Mouse (Mus musculus): ENCODE data around the gene Dmrtb1. TPM values are rescaled to one million over a fixed set of nuclear protein-coding genes. Genes with fewer than 3 reads are reported as not detected.

Gene Dmrtb1
- 0.26 TPM in 1 of 2 replicates, not detected in the other for total RNA-seq (2021)
- long read RNA-seq, experiment 1: 0 reads
- long read RNA-seq, experiment 2: 0 reads

DNA sequence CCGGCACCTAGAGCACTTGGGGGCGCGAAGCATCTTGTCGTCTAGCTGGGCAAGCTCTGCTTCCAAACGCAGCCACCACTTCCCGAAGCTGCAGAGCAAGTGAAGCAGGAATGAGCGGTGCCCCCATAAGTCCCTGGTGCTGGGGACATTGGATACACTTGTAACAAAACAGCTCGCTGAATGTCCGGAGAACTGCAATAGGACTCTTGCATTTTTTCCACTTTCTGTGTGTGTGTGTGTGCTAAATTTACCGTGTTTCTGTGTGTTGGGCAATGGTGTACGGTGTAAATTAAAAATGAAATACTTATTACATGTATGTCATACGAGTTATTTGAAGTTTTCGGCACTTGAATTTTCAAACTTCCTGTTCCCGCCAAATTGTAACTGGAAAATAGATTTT lies at the start of gene Dmrtb1:
Gene Dmrtb1, minus strand, starts transcription at position 101 of the 400 bp plus-strand sequence.
- no peak for DNase-seq

GRCm38 (mm10) chr4:107733603-107734002 lies 49.6 kb upstream of the Dmrtb1 start:
- DNase-seq: no peak

DNA sequence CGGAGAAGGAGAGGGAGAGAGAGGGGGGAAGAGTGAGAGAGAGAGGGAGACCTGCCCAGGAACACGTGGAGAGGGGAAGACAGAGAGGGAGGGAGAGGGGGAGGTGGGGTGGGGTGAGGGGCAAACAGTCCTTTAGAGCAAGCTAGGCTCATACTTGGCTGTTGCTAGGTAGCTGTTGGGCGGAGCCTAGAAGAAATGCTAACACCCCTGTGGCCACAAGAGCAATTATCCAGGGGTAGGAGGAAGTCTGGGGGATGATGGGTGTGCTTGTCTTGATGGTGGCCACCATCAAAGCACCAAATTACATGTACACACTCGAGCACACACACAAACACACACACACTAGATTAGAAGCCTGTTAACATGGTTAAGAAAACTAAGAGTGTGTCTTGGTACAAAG lies 48.6 kb upstream of the Dmrtb1 start:
- DNase-seq: no peak

GRCm38 (mm10) chr4:107732182-107732581 lies 48.2 kb upstream of the Dmrtb1 start:
- DNase-seq: no peak

- no peak for DNase-seq
Observed at GRCm38 (mm10) chr4:107731088-107731465, 47.0 kb upstream of the Dmrtb1 start.

- DNase-seq: no peak
Observed at GRCm38 (mm10) chr4:107730391-107731087, 46.5 kb upstream of the Dmrtb1 start.

DNA sequence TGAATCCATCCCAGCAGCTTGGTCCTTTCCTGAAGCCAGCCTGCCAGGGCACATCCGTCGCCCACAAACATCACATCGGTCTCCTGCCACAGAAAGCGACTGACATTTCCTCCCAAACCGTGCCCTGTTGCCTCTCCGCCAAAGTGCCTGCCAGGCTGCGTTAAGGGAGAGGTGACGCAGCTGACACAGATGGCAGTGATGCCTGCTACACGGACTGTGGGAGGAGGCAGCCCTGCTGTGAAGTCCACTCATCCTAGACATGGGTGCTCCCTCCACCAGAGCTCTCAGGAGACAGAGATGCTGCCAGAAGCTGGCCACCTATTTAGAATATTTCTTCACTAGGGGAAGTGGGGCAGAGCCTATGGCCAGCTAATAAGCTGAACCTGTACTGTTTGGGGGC lies 41.4 kb upstream of the Dmrtb1 start:
- no peak for DNase-seq

- DNase-seq: no peak
Observed at GRCm38 (mm10) chr4:107720043-107720830, 36.2 kb upstream of the Dmrtb1 start.

DNA sequence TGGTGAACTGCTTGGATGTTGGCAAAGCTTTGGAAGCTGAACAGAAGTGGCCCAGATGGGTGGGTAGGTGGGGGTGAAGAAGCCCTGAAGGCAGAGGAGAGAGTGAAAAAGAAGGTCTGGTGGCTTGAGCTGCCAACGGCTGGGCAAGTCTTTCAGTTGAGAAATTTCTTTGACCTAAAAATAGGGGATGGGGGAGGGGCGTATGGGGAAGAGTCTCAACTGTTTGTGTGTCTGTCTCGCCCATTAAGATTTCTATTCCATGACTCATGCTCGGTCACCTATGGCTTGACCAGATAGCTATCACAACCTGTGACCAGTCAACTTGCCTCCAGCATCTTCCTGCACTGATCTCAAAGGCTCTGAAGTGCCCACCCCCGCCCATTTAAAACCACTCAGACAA lies 35.1 kb upstream of the Dmrtb1 start:
- DNase-seq: no peak

- DNase-seq: no peak
Observed at GRCm38 (mm10) chr4:107718720-107719119, 34.7 kb upstream of the Dmrtb1 start.

GRCm38 (mm10) chr4:107717718-107718313 lies 33.8 kb upstream of the Dmrtb1 start:
- DNase-seq: no peak

DNA sequence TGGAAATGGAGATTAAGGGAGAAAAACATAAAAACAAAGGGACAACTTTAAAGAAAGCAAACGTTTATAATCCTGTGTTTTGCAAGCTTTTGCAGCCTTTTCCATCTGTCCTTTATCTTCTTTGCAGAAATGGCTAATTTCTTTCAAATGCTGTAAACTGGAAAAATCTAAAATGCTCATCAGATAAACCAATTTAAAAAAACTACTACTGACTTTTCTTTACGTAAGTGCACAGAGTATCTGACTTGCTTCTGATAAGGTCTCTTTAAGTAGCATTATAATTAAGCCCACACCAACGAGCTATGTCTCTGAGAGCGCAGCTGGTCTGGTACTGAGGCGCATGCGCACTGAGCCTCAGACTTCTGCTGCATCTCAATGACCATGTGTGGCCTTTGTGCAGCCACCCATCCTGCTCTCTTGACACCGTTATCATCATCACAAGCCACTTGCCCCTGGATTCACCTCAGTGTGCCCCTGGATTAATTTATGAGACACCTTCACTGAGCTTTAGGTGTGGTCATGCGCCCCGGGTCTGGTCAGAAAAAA lies 32.8 kb upstream of the Dmrtb1 start:
- DNase-seq: no peak

DNA sequence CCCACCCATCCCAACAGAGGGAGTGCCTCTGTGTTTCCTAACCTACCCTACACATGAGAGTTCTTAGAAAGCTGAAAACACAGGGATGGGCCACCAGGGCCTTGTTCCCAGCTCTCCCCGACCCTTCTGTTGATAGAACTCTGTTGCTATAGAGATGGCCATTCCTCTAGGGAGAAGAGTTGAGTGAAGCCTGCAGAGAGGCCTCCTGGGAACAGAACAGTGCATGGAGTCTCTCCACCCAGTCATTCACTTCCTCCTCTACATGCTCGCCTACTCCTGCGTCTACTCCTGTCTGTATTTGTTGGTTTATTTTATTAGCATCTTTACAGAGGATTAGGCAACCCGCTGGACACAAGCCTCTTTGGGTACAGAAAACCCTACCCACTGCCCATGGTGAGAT lies 22.9 kb upstream of the Dmrtb1 start:
- DNase-seq: no peak

DNA sequence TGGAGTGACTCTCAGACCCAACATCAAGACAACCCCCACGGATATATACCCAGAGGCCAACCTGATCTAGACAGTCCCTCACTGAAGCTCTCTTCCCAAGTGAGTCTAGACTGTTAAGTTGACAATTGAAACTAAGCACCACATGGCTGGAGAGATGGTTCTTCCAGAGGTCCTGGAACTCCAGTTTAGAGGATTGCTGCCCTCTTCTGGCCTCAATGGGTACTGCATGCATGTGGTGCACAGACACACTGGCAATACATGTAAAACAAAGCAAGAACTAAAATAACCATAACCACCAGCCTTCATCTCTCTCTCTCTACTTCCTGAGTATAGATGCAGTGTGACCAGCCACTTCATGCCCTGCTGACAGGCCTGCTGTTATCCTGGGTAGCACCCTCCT lies 20.2 kb upstream of the Dmrtb1 start:
- no peak for DNase-seq

DNA sequence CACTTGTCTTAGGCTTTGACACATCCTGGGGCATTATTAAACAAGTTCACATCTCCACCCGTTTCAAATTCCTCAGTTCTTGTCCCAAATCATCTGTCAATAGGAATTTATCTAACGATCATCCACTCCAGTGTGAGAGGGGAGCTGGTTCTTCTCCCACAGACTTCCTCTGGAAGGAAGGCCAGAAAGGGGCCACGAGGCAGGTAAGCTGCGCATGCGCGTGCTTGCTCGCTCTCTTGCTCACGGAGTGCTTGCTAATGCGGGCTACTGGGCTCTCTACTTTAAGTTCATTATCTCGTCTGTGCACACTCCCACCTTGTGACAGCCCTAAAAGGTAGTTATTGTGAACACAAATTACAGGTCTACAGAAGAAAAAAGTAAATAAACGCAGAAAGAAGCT lies 17.6 kb upstream of the Dmrtb1 start:
- no peak for DNase-seq

DNA sequence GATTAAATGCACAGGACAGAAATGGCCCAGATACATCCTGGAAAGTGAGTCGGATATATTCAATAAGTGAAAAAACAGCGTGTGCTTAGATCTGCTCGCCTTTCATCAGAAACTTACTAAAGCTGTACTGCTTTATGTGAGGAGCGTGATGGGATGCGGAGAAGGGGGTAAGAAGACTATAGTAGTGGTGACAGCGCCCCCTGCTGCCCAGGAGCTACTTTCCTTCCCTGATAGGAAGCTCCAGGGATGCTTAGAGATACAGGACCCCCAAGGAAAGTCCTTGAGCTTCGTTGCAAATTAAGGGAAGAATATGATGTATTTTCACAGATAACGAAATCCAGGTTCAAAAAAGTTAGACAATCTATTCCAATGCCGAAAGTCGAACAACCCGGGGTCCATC lies 17.1 kb upstream of the Dmrtb1 start:
- DNase-seq: peak; percentile 48

- DNase-seq: no peak
Observed at GRCm38 (mm10) chr4:107699271-107699670, 15.2 kb upstream of the Dmrtb1 start.

DNA sequence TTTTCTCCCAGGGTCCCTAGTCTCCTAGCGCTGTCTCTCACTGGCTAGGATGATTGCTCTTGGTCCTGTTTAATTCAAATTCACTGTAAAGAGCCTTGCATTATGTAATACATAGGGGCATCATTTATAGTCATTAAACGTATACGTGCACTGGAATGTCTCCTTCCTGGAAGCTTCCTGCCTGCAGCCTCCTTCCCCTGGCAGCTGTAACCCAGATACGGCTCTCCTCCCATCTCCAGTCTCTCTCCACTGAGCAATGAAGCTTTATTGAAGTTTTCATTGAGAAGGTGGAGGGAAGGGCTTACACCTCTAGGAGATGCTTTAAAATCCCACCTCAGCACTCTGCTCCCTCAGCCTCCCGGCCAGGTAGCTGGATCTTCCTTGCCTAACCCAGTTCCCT lies 9.8 kb upstream of the Dmrtb1 start:
- DNase-seq: no peak

- DNase-seq: no peak
Observed at GRCm38 (mm10) chr4:107688213-107688612, 4.2 kb upstream of the Dmrtb1 start.

- DNase-seq: no peak
Observed at GRCm38 (mm10) chr4:107687127-107687526, 3.1 kb upstream of the Dmrtb1 start.

DNA sequence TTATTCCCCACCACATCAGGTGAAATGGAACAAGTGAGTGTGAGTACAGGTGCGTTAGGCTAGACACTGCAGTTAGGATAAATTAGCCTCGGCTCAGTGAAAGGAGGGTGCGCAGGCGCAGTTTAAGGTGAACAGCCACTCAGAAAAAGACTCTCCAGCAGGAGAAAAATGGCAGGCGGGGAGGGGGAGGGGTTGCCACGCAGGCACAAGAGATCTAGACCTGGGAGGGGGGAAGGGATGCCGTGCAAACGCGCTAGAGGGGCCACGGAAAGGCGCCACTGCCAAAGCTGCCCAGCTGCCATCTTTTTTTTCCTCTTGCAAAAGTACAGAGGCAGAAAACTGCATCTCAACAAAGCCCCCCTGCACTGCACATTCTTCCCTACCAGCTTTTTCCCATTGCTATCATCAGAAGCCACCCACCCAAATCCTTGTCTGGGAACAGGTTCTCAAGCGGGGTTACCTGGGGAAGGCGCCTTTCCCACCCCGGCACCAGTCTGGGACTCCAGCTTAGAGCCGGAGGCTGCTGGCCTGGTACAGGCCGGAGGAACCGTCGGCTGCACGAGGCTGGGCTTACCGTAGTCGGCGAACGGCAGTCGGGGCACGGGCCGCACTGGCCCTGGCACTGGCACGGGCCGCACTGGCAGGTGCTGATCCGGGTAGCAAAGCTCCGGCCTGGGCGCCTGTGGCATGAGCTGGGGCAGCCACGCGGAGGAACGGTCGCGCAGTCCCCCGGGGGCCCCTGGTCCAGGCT lies 849 bp downstream of the Dmrtb1 start:
- no peak for DNase-seq

DNA sequence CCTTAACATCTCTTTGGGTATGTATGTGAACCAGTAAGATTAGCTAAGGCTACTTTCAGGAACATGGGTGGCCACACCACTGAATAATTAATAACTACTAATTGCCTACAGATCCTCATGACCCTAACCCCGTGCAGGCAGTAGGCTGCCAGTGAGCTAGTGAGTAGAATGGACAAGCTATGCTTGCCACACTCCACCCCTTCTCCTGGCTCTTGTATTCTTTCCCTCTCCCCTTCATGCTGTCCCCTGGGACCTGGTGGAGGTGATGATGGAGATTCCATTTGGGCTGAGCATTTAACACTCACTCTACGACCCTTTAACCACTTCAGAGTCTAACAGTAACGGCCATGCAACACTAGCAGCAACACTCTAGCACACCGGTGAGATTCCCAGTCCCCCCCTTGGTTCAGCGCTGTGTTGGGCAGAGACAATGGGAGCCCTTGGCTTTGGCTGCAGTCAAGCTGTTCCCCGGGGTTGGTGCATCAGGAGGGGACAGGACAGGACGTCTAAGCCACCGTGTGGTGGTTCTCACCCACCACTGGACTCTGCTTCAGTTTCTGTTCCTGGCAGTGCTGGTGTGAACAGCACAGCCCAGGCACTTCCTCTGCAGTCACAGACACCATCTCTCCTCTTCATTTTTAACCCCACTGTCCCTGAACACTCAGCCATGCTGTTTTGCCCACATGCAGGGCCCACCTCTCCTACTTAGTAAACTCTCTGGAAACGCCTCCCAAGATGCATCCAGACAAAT lies 2.8 kb downstream of the Dmrtb1 start:
- no peak for DNase-seq
